Mouse (Mus musculus): ENCODE measurements at regions not wholly inside any gene's neighbourhood (a gene's known extent, or its start where the extent isn't known, plus 50 kb on each side); places are given as distances from the start of the nearest gene placed in this dataset.

DNA sequence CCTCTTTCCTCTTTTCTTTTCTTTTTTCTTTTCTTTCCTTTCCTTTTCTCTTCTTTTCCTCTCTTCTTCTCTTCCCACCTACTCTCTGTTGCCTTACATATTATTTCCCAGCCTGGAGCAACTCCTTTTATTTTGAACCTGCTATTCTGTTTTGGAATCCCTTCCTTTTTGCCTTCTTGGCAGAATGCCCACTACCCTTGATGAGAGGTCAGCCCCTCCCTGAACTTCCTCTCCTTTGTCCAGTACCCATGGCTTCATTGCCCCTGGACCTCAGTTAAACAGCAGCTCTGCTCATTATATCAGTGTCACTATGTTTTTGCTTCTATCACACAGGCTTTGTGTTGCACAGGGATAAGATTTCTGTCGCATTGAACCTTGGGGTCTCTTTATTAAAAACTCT is 391.2 kb upstream of the Fam92a start:
- TF ChIP-seq E2F4 (IDR thresholded peaks at IDR 0.05; ENCODE audit: insufficient read depth) = no peak
- TF ChIP-seq POLR2A (IDR thresholded peaks at IDR 0.05; ENCODE audit: insufficient read length, low read depth) = no peak
- no peak for TF ChIP-seq MAX (IDR thresholded peaks at IDR 0.05; ENCODE audit: low read depth)
- no peak for TF ChIP-seq CEBPB (IDR thresholded peaks at IDR 0.05; ENCODE audit: insufficient read depth, poor library complexity, severe bottlenecking)
- TF ChIP-seq USF1 (IDR thresholded peaks at IDR 0.05; ENCODE audit: low read depth) = no peak
- TF ChIP-seq TCF12 (IDR thresholded peaks at IDR 0.05; ENCODE audit: insufficient read depth, poor library complexity, severe bottlenecking) = no peak
- TF ChIP-seq POLR2AphosphoS2 (IDR thresholded peaks at IDR 0.05; ENCODE audit: insufficient read length, low read depth) = no peak
- no peak for TF ChIP-seq MYOG (IDR thresholded peaks at IDR 0.05; ENCODE audit: control insufficient read depth in 1 of 3, insufficient read depth in 1 of 3, insufficient read length in 2 of 3, low read depth in 2 of 3)
- no peak for TF ChIP-seq MYOD1 (IDR thresholded peaks at IDR 0.05; ENCODE audit: control insufficient read depth in 1 of 3, insufficient read length in 2 of 3, low read depth in 2 of 3)
- TF ChIP-seq REST (IDR thresholded peaks at IDR 0.05; ENCODE audit: insufficient read depth, insufficient read length) = no peak
